Mouse (Mus musculus) heart, postnatal 0 days (tissue): Measurements from ENCODE around the gene Mapt.

Experiments
- CTCF ChIP-seq: IDR thresholded peaks from 2 replicates; pipeline ENCODE4 v1.5.1; 2016; ENCODE audit warnings: antibody characterized with exemption, control low read depth, low read depth
- EP300 ChIP-seq: IDR thresholded peaks from 2 replicates; pipeline ENCODE4 v1.6.1; 2016; ENCODE audit warnings: antibody characterized with exemption, low read depth

GRCm38 (mm10) chr11:104237958-104238747 lies 7.0 kb downstream of the Mapt start:
- TF ChIP-seq CTCF (no peak), EP300 (no peak)
